ENCODE assay signal across 8 mouse cellular contexts in the genomic region with DNA sequence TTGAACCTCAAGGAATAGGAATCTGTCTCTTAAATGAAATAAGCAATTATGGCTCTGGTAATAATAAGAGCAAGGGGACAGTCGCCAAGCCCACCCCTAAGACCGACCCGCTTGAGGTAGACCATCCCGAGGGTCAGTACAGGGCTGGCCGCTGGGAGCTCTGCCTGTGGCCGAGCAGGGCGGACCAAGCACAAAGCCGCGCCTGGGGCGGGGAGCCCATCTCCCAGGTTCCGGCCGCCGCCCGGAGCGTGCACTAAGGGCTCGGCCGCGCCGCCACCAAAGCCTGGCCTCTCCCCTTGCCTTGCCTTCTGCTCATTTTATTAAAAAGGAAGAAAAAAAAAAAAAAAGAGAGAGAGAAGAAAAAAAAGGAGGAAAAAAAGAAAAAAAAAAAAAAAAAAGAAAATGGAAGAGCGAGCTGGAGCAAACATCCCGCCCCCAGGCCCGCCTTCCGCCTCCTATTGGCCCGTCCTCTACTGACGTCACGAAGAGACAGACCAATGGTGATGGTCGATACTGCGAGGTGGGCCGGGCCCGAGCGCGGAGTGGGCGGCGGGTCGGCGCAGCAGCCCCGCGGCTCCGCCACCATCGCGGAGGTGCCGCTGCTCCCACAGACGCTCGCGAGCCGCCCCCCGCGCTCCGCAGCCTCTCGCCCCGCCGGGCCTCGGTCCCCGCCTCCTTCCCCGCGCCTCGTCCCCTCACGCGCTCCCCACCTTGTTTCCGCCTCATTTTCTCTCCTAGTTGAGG. TPM values are rescaled to one million over a fixed set of nuclear protein-coding genes. Genes with fewer than 3 reads are reported as not detected.
DNase-seq lines count a peak whose midpoint lies in the region; ATAC-seq and TF ChIP-seq lines count a peak whose summit lies in the region.

Rere (plus strand) TSS at position 629 of the 744 bp plus-strand sequence.

- WGBS in hindbrain, postnatal 0 days: under 1% methylated on average over 45 of the region's 60 CpGs

- ATAC-seq in hindbrain, postnatal 0 days: peak; percentile 99
- ATAC-seq in megakaryocyte, adult 5-6 weeks (ENCODE audit: poor library complexity, severe bottlenecking): peak; percentile 98

- intact Hi-C loops in gastrocnemius, adult 2 months (cut with DNase I): no loop called here
- intact Hi-C loops in left cerebral cortex, adult 2 months (cut with DNase I): loop anchor here (5.0 kb wide), 1 partner anchor 56 kb away; no protein-coding TSS in a partner anchor

- H3K9ac ChIP-seq in hindbrain, postnatal 0 days (replicated peaks; ENCODE audit: low read length): peak within 1 kb of the TSS; percentile 99

- peak; percentile 26; the same call in 1 of the 2 replicates for TF ChIP-seq CTCF in gastrocnemius, adult 2 months (IDR thresholded peaks at IDR 0.05)
- peak; percentile 16; the same call in 1 of the 2 replicates for TF ChIP-seq CTCF in hindbrain, postnatal 0 days (IDR thresholded peaks at IDR 0.05; ENCODE audit: low read depth)
- TF ChIP-seq CTCF in left cerebral cortex, adult 2 months (IDR thresholded peaks at IDR 0.05): peak; percentile 28; the same call in 1 of the 2 replicates

- no peaks in the 10 kb centered on the region for H3K36me3 ChIP-seq in hindbrain, postnatal 0 days (ENCODE audit: insufficient read depth, low read length)

- H3K4me3 ChIP-seq in gastrocnemius, adult 2 months: peak within 1 kb of the TSS; percentile 90
- peak within 1 kb of the TSS; percentile 99 for H3K4me3 ChIP-seq in hindbrain, postnatal 0 days (ENCODE audit: low read length)
- H3K4me3 ChIP-seq in left cerebral cortex, adult 2 months: peak within 1 kb of the TSS; percentile 87

- no peaks in the 10 kb centered on the region for H3K9me3 ChIP-seq in hindbrain, postnatal 0 days (ENCODE audit: low read length)

- DNase-seq in WW6 (ENCODE audit: low read depth, low spot score): peak; percentile 89
- DNase-seq in cerebellum, postnatal 4 days (ENCODE audit: low spot score in 2 of 2): peak; percentile 100
- DNase-seq in gastrocnemius, adult 2 months: peak; percentile 98
- peak; percentile 98 for DNase-seq in hindbrain, postnatal 0 days (ENCODE audit: low spot score)
- DNase-seq in left cerebral cortex, adult 2 months (ENCODE audit: extremely low spot score in 1 of 2, low spot score in 2 of 2): peak; percentile 97 to 100
- peak; percentile 98 to 99 for DNase-seq in right cerebral cortex, adult 2 months (ENCODE audit: low spot score in 2 of 2)
- peak; percentile 98 for DNase-seq in urinary bladder, postnatal 14 days (ENCODE audit: low spot score)

- peak within 1 kb of the TSS; percentile 97 for H3K27ac ChIP-seq in gastrocnemius, adult 2 months
- peak within 1 kb of the TSS; percentile 98 for H3K27ac ChIP-seq in hindbrain, postnatal 0 days
- H3K27ac ChIP-seq in left cerebral cortex, adult 2 months: peak within 1 kb of the TSS; percentile 97

- H3K4me1 ChIP-seq in hindbrain, postnatal 0 days (ENCODE audit: insufficient read depth, low read length): no peaks in the 10 kb centered on the region

- H3K27me3 ChIP-seq in hindbrain, postnatal 0 days (ENCODE audit: insufficient read depth, low read length): no peaks in the 10 kb centered on the region

- H3K4me2 ChIP-seq in hindbrain, postnatal 0 days (ENCODE audit: low read depth, low read length): peak within 1 kb of the TSS; percentile 71

RNA-seq across cellular contexts. Expression of gene Rere, which starts in this region (rescaled TPM):
- 10 to 100 TPM; 71.3 to 95.7 TPM for total RNA-seq in gastrocnemius, adult 2 months (2021)
- 31.2 and 32.9 TPM in 2 replicates for total RNA-seq in hindbrain, postnatal 0 days (2014; rRNA removed)
- 25.0 and 25.9 TPM in 2 replicates for polyA plus RNA-seq in hindbrain, postnatal 0 days (2015; fragmentation: Nextera tagmentation; extraction: Ambion mirVana)
- 100 to 1,000 TPM; 113 to 125 TPM for total RNA-seq in left cerebral cortex, adult 2 months (2021)
- total RNA-seq in megakaryocyte, adult 5-6 weeks (2015): 60.3 and 65.8 TPM in 2 replicates
- total RNA-seq in megakaryocyte, adult 5-6 weeks (2017): 16.3 and 19.1 TPM in 2 replicates

Comparison
In these comparisons a context has a peak if more than half of its experiments do, and no peak if none do; other contexts are left out.
1. Peak in every context shown above with its lines: DNase-seq, ATAC-seq, H3K4me3 ChIP-seq and H3K27ac ChIP-seq.